Mouse (Mus musculus): Measurements from ENCODE around the gene Ttc28.

GRCm38 (mm10) chr5:111315061-111315460 is 435.5 kb downstream of the Ttc28 start:
- TF ChIP-seq CTCF (IDR thresholded peaks at IDR 0.05; ENCODE audit: borderline replicate concordance, insufficient read depth, low read depth, low read length) (no peak), POLR2A (IDR thresholded peaks at IDR 0.05; ENCODE audit: borderline replicate concordance, insufficient read depth, low read length) (no peak)
